Mouse (Mus musculus): ENCODE results near the gene Cog5. TPM values are rescaled to one million over a fixed set of nuclear protein-coding genes. Genes with fewer than 3 reads are reported as not detected.

Gene Cog5
- total RNA-seq, 2 experiments from 2014 or later, result 55.2 to 56.0 TPM

GRCm38 (mm10) chr12:31706168-31706567 lies 51.5 kb downstream of the Cog5 start:
- intact Hi-C loops (cut with DNase I), result no loop called here

GRCm38 (mm10) chr12:31707531-31707930 lies 52.9 kb downstream of the Cog5 start:
- intact Hi-C loops (cut with DNase I), result no loop called here
- no peak for DNase-seq

More at GRCm38 (mm10) chr12:31706168-31706567, 51.5 kb downstream of the Cog5 start:
- DNase-seq, result peak in 1 of 2 experiments; percentile 51

- intact Hi-C loops (cut with DNase I), result loop anchor here (10.0 kb wide), 1 partner anchor 335 kb away; no protein-coding TSS in a partner anchor
- no peak for DNase-seq
Observed at GRCm38 (mm10) chr12:31709665-31710064, 55.0 kb downstream of the Cog5 start.

GRCm38 (mm10) chr12:31712233-31712632 lies 57.6 kb downstream of the Cog5 start:
- intact Hi-C loops (cut with DNase I), result loop anchor here (10.0 kb wide), 1 partner anchor 337 kb away; no protein-coding TSS in a partner anchor
- DNase-seq, result no peak

DNA sequence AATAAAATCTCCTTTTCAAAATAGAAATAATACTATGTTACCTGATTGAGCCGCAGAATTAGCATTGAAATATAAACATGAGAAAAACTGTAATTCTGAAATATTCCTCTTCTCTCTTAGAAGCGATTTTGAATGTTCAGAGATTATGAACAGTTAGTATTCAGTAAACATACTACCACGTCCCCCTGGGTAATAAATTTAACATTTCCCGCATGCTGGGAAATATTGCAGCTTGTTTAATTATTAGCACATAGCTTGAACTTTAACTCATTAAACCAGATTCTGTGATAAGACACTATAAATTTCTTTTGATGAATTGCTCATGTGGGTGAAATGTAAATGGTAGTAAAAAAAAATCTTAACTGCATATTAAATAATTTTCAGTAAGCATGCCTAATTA lies 58.1 kb downstream of the Cog5 start:
- intact Hi-C loops (cut with DNase I), result loop anchor here (10.0 kb wide), 1 partner anchor 338 kb away; no protein-coding TSS in a partner anchor
- DNase-seq, result no peak

DNA sequence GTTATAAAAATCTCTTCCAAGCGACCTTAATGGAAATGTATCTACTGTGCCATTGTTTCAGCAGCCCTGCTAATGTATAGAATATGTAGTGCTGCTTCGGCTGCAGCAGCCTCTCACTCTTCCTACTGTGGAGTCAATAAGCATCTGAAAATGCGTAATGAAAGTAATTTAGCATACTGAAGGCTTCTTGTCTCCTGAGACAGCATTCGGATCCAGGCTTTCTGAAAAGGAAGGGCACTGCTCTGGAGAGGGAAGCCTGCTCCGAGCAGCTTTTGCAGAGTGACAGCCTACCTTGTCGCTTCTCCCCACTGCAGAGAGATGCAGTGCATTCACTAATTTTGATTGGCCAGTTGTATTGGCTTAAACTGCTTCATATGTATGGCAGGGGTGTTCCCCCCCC lies 58.9 kb downstream of the Cog5 start, which contains the start of gene Gpr22:
Gpr22 (minus strand) TSS at position 348 of the 400 bp plus-strand sequence.
- no peak for DNase-seq
- intact Hi-C loops (cut with DNase I), result loop anchor here (10.0 kb wide), 1 partner anchor 339 kb away; no protein-coding TSS in a partner anchor

DNA sequence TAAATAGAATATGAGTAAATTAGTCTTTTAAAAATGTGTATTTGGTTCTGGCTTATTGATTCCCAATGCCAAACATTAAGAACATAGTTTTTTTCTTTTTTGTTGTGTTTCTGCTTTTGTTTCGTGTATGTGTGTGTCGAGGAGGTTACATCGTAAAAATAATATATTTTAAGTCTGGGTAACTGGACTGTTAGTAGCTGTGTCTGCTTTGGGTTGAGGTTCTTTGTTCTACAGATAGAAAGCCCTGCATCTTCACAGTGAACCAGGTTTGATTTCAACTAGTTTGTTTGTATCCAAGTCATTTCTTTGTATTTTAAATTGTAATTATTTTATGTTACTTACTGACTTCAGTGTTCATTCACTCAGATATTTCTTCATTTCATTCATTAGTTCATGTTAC lies 59.4 kb downstream of the Cog5 start:
- intact Hi-C loops (cut with DNase I), result loop anchor here (10.0 kb wide), 1 partner anchor 339 kb away; no protein-coding TSS in a partner anchor
- DNase-seq, result no peak

- DNase-seq, result peak in 1 of 2 experiments; percentile 40
Observed at GRCm38 (mm10) chr12:31719586-31720275, 65.1 kb downstream of the Cog5 start.

DNA sequence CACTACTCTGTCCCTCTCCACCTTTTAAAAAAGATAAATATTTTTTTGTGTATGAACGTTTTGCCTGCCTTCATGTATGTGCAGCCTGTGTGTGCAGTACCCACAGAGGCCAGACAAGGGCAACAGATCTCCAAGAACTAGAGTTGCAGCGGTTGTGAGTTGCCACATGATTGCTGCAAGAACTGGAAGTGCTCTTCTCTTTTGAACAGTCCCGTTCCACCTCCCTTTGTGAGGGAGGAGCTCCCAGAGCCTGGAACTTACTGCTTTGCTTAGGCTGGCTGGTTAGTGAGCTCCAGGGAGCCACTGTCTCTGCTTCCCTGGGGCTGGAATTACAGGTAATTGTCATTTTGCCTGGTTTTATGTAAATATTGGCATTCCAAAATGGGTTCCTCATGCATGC lies 69.9 kb downstream of the Cog5 start:
- no peak for DNase-seq
- intact Hi-C loops (cut with DNase I), result loop anchor here (5.0 kb wide), 1 partner anchor 203 kb away; no protein-coding TSS in a partner anchor

More at GRCm38 (mm10) chr12:31719586-31720275, 65.1 kb downstream of the Cog5 start:
- intact Hi-C loops (cut with DNase I), result loop anchor here (2.0 to 10.0 kb wide), 4 partner anchors 87 to 345 kb away; partner anchors contain the start of gene Bcap29

DNA sequence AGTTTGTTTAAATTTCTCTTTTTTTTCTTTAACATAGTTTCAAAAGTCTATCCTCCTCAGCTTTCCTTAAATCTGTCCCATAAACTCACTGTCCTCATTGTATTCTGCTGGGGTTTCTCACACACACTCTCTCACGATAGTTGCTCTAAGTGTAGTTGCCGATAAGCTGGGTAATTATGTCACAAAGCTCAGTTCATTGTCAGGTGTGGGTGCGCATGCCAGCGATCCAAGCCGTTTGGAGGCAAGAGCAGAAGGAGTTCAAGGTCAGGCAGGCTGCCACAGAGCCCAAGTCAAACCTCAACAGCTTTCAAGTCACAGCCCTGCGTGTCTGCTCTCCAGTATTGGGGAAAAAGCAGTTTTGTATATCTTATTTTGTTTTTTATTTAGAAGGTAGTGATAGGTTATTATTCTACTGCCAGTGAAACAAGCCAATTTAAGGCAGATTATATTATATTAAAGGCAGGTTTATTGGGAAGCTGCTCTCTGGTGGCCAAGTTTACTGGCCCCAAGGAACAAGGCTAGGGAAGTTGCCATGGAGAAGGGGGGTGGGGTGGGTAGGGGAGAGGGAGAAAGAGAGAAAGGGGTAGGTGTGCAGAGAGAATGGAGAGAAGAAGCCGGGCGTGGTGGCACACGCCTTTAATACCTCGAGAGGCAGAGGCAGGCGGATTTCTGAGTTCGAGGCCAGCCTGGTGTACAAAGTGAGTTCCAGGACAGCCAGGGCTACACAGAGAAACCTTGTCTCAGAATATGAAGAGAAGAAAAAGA lies 71.0 kb downstream of the Cog5 start:
- DNase-seq, result peak; percentile 46 to 56
- intact Hi-C loops (cut with DNase I), result no loop called here

DNA sequence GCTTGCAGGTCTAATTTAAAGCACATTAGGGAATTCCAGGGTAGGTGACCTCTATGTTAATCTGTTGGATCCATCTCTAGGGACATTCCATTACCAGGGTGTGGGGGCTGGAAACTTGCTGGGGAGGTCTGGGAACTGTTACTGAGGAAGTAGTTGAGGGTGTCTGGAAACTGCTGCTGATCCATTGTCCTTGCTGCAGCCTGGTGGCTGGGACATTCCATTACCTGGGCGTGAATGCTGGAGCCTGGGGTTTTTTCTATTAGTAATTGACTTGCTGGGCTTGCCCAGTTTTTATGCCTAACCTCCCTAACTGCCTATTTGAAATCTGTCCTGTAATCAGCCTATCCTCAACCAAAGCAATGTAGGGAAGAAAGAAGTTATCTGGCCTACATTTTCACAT lies 72.0 kb downstream of the Cog5 start:
- no peak for DNase-seq
- intact Hi-C loops (cut with DNase I), result no loop called here

GRCm38 (mm10) chr12:31730126-31730525 lies 75.5 kb downstream of the Cog5 start:
- no peak for DNase-seq
- intact Hi-C loops (cut with DNase I), result no loop called here

DNA sequence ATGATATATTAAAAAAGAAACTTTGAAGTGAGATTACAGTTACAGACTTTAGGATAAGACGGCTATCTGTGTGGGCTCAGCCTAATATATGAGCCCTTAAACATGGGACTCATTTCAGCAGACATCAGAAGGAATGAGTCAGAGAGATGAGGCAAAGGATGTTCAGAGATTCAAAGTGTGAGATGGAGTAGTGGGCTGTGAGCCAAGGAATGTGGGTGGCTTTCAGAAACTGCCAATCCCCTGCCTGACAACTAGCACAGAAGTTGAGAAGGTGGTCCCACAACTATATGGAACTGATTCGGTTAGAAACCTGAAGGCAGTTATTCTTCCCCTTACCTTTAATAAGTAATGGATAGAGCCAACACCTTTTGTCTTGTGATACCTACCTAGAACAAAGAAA lies 79.9 kb downstream of the Cog5 start:
- intact Hi-C loops (cut with DNase I), result no loop called here

DNA sequence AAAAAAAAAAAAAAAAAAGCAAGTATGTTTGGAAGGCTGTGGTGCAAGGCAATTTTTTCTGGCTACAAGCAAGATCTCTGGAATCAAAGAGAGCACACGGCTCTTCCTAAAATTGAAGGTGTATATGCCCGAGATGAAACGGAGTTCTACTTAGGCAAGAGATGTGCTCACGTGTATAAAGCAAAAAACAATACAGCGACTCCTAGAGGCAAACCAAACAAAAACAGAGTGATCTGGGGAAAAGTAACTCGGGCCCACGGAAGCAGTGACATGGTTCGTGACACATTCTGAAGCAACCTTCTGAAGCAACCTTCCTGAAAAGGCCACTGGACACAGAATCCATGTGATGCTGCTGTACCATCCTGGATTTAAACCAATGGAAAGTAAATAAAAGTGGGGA lies 92.6 kb downstream of the Cog5 start:
- no peak for DNase-seq
- intact Hi-C loops (cut with DNase I), result no loop called here

More for the DNA sequence above, 79.9 kb downstream of the Cog5 start:
- DNase-seq, result no peak

- no peak for DNase-seq
- intact Hi-C loops (cut with DNase I), result no loop called here
Observed at GRCm38 (mm10) chr12:31749846-31750245, 95.2 kb downstream of the Cog5 start.

- no peak for DNase-seq
- intact Hi-C loops (cut with DNase I), result no loop called here
Observed at GRCm38 (mm10) chr12:31754465-31754864, 99.8 kb downstream of the Cog5 start.

DNA sequence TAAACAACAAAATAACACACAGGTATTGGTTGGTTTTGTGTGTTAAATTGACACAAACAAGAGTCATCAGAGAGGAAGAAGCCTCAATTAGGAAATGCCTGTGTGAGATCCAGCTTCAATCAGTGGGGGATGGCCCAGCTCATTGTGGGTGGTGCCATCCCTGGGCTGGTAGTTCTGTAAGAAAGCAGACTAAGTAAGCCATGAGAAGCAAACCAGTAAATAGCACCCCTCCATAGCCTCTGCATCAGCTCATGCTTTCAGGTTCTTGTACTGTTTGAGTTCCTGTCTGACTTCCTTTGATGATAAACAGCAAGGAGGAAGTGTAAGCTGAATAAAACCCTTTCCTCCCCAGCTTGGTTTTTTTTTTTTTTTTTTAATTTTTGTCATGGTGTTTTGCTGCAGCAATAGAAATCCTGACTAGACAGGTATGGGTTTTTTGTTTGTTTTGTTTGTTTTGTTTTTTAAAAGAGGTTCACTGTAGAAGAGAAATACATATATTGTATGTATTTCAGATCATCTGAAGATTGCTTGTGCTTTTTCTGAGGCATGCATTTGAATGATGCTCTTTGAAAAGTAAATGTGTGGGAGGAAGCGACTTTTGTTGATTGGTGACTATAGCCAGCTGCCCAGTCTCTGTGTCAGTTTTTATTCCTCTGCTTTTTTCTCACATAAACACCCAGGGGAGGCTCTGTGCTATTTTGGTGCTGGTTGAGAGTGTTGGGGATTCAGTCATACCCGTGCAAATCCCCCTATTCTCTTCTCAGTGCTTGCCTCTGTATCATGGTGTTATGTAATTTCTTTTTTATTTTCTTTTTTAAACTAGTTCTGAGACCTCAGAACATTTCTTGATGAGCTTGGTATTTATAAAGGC lies 101.5 kb downstream of the Cog5 start:
- no peak for DNase-seq

DNA sequence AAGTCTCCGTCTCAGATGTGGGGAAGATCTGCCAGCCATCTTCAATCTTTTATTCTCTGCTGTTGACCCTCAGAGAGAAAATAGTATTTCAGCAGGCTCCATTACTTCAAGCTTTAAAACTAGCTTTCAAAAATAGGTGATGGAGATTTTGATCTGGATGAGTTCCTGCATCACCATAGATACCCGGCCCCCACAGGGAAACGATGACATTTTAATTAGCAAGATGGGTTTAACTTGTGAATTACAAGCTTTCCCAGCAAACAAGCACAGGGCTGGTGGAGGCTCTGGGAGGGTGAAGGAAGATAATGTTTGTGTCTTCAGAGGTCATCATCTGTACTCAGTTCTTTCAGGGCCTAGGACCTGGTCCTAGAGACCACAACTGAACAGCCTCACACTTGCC lies 118.9 kb downstream of the Cog5 start:
- intact Hi-C loops (cut with DNase I), result no loop called here
- DNase-seq, result no peak

More for the DNA sequence above, 101.5 kb downstream of the Cog5 start:
- intact Hi-C loops (cut with DNase I), result no loop called here

- no peak for DNase-seq
- intact Hi-C loops (cut with DNase I), result no loop called here
Observed at GRCm38 (mm10) chr12:31784291-31784690, 129.6 kb downstream of the Cog5 start.

DNA sequence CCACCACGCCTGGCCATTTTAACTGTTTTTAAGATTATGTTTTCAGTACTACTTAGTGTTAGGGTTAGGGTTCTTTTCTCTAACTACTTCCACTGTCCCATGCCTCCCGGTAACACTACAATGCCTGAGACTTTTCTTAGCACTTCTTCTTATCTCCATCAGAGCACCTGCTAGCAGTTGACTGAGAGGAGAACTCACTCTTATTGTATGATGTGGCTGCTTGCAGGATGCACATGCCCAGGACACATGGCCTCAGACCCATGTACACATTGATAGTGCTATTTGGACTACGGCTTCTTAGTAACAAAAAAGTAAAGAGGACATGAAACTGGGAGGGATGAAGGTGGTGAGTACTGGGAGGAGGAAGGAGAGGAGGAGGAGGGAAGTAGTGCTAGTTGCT lies 133.9 kb downstream of the Cog5 start:
- intact Hi-C loops (cut with DNase I), result no loop called here
- no peak for DNase-seq

Measured in heart, postnatal 14 days (tissue).